Mouse (Mus musculus) lung, adult 18-20 months (tissue): ENCODE measurements at regions not wholly inside any gene's neighbourhood (a gene's known extent, or its start where the extent isn't known, plus 50 kb on each side); places are given as distances from the start of the nearest gene placed in this dataset.

Source experiments
- DNase-seq, 2 experiments: peaks; one replicate each; pipeline ENCODE4 v3.0.0; 2022; ENCODE audit warnings: mixed read lengths in 2 of 2

DNA sequence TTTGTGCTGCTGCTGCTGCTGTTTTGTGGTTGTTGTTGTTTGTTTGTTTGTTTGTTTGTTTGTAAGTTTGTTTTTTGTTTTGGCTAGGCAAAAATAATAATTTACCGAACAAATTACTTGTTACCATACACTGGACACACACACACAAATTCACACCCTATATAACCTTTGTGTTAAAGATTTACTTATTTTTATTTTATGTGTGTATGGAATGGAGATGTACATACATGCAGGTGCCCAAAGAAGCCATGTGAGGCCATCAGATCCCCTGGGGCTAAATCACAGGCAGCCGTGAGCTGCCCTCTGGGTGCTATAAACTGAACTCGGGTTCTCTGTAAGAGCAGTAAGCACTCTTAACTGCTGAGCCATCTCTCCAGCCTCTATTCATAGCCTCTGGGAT, 56.0 kb downstream of the Pttg1 start:
- no peak for DNase-seq

DNA sequence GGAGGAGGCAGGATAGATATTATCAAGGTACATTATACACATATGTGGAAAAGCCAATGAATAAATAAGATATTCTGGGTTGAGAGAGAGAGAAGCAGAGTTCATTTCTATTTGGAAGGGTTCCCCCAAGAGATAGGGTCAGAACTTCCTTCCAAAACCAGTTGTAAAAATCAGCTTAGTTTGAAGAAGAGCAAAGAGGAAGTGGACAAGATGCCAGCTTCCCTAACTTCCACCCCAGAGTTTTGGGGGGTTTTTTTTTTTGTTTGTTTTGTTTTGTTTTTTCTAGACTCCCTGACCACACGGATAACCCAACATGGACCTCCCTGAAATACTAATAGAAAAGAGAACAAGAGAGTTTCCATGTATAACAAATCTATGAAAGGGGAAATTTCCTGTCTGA, 57.7 kb downstream of the Pttg1 start:
- no peak for DNase-seq

- no peak for DNase-seq
Measured at GRCm38 (mm10) chr11:43361858-43362257, 64.2 kb downstream of the Pttg1 start.

- DNase-seq, result no peak
Measured at GRCm38 (mm10) chr11:43358390-43359291, 67.4 kb downstream of the Pttg1 start.

GRCm38 (mm10) chr11:43353602-43354001, 72.4 kb downstream of the Pttg1 start:
- peak in 1 of 2 experiments; percentile 19 for DNase-seq

DNA sequence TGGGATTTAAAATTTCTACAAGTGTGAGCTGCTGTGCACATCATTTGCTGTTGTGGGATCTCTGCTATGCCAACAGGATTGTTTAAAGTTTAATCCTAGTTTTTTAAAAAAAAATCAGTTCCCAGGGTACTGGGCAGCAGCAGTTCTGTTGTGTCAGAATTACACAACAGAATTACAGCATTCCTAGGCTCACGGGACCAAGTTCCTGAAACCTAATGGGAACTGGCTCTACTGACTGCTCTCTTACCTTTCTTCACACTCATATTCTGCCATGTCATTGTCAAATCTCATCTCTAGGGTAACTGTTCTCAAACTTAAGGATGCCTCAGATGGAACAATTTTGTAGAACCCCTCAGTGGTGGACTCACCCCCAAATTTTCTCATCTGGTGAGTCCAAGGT, 73.0 kb downstream of the Pttg1 start:
- peak; percentile 10 to 12 for DNase-seq

DNA sequence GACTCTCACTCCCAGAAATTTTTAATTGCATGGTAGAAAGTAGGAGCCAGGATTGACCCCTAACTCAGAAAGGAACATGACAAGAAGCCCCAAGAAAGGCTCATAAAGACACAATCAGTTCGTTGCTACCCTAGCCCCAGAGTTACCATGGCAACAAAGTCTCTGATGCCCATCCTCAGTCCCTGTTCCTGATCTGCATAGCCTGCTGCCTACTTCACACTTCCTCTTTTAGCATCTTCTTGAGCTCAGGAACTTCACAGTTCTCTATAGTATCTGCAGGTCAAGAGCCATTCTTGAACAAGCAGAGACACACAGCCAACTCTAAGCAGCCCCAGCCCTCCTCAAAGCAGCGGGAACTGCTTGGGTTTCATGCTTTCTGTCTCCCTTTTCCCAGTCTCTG, 74.2 kb downstream of the Pttg1 start:
- no peak for DNase-seq

DNA sequence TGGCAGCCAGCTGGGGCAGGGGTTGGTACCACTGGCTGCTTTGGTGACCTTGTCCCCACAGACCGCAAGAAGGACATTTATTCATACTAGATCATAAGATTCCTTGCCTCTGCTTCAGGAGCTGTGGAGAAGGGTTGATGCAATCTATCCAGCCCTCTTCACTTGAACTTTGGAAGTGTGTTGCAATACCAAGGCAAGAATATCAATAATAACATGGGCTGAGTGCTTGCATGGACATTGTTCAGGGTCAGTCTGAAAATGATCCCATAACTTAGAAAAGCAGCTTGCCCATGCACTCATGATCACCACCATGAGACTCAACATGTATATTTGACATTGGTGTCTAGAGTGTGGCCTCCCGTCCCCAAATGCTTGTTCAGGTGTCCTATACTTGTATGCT, 74.7 kb downstream of the Pttg1 start:
- DNase-seq, result no peak

GRCm38 (mm10) chr11:43350242-43350641, 75.8 kb downstream of the Pttg1 start:
- no peak for DNase-seq

GRCm38 (mm10) chr11:43349564-43349963, 76.5 kb downstream of the Pttg1 start:
- DNase-seq, result peak; percentile 36 to 50

DNA sequence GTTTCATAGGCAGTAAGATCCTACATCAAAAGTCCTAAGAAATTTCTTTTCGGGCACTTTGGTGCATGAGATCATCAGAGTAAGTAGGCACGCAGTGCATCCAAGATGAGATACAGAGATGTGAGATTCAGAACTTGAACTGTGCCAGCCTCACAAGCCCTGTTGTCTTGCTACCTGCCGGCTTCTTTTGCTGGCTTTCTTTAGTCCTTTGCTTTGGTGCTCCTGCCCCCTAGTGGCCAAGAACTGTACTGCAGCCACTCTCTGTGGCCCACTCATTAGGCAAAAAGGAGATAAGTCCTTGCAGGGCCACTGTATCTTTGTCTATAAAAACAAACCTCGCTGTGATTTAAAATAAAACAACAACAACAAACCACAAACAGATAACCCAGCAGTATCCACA, 77.5 kb downstream of the Pttg1 start:
- peak; percentile 73 to 77 for DNase-seq

- DNase-seq, result no peak
Measured at GRCm38 (mm10) chr11:43346489-43346888, 79.6 kb downstream of the Pttg1 start.

DNA sequence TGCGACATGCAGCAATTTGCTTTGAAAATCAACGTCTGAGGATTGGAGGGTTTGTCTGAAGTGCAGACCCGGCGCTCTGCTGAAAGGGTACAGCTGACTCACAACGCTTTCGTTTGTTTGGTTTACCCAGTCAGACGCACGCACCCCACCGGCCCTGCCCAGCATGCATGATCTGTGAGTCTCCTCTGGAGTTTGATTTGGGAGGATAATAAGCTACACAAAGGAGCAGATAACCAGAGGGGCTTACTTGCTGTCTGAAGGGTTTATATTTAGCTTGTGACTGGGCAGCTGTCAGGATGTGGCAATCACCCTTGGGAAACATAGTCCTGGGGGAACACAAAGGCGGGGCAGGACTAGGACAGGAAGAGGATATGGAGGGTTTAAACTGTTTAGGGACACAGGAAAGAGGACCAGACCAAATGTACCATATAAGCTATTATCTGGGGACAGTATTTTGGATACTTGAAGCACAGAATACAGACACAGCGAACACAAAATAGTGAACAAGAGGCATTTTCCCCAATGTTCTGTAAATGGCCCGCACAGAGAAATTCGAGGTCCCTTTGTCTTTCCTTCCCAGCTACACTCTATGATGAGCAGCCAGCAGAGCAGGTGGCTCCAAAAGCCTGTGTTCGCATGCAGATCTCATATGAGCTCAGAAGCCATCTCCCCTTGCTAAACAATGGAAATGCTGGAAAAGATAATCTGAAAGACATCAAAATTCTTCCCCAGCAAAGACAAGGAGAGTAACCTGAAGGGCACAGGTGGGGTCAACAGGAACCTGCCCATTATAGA, 81.1 kb downstream of the Pttg1 start:
- DNase-seq, result peak; percentile 36 to 62

GRCm38 (mm10) chr11:43343574-43343973, 82.5 kb downstream of the Pttg1 start:
- no peak for DNase-seq

DNA sequence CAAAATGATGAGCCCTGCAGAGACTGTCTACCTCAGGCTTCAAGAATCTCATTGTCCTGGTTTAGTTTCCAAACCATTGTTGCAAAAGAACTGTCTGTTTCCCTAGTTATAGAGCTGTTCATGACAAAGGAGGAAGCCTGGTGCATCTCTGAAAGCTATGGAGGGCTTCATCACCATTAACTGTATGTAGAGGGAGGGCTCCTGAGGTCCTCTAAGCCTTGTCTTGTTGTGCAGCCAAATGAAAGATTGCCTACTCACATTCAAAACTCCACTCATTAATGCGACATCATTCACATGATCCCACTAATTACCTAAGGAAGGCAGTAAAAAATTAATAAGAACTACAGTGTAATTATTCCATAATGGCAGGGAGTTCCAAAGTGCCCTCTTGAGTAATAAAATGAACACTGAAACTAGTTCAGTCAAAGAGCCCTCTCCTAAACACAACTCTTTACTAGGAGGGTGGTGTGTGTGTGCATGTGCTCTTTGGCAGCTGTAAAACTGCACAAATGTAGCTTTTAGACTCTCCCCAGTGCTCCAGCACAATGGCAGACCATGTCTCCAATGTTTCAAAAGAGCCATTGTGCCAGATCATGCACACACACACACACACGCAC, 87.6 kb downstream of the Pttg1 start:
- no peak for DNase-seq

DNA sequence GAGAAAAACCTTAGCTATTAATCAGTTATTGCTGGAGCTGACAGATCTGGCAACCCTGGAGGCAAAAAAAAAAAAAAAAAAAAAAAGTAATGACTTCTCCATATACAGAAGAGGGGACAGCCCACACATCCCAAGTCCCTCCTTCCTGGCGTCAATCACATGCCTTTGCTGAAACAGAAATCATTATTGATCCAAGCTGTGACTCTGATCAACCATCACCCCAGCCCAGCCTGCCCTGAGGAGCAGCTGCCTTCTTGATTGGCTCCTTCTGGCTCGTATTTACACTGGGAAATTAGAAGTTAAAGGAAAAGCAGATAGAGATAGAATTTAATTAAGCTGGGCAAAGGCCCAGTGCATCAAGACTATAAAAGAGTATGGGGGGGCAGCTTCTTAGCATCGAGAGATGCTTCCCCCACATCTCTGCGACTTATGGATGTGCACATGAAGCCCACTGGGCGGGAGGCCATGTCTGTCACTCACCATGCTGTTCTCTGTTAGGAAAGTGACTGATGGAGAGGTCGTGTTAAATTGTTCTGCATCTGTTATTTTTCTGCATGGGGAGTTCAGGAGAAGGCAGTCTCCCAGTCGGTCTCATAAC, 90.3 kb downstream of the Pttg1 start:
- no peak for DNase-seq

DNA sequence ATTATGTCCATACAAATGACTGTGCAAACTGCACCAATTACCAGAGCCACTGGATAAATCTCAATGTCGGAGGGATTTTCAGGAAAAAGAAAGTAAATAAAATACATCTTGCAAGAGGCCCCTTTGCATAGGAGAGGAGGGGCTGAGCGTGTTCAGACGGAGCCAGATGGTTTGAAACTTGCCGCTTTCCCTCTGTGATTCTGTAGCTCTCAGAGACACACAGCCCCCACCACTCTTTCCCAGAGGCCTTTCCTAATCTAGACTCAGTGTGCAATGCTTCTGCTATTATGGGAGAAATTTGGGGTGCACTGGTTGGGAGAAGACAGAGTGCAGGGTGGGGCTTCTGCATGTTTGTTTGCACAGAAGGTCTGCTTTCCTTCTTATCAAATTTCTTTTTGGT, 92.5 kb downstream of the Pttg1 start:
- DNase-seq, result no peak

- no peak for DNase-seq
Measured at GRCm38 (mm10) chr11:43313996-43314395, 112.1 kb downstream of the Pttg1 start.
